Mouse (Mus musculus) B cell, adult 2 months (primary cell): ENCODE measurements around the gene Ip6k2.
A peak's percentile ranks its signal among the peaks of the same experiment; 100 is the strongest.

ENCODE experiments used
- DNase-seq, 2 experiments: peaks; one replicate each; pipeline ENCODE4 v3.0.0; 2022

The Ip6k2 gene

DNA sequence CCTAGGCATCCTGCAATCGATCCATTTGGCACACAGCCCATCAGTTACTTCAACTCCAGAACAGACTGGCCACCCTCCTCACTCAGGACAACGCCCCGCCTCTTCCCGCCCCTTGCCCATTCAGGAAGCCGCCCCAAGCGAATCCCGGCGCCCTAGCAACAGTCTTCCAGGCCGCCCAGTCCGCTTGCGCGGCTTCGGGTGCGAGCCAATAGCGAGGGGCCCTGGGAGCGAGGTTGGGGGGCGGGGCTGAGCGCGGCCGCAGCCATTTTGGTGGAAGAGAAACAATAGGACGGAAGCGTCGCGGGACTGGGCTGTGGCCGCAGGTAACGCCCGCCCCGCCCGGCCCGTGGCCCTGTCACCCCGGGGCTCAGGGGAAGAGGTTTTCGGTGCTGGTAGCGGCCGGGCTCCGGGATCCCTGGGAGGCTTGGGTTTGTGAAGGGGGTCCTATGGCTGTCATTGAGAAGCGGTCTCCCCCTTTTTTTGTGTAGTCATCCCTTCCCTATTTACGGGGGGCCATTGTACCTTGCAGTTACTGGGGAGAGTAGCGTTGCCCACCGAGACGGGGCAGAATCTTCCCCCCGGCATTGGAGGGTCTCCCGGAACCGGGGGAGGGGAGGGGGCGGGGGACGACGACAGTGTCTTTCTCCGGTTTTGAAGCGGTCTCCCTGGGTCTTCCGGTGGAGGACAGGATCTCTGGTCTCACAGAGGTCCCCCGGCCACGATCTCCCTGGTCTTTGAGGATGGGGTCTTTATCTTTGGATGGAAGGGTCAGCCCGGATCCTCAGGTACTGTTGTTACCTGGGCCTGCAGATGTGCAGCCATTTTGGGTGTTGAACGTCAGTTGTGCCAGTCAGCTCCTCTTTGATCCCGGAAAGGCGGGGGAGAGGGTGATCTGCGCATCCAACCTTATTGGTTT, at the start of gene Ip6k2:
Gene Ip6k2, plus strand, starts transcription at position 249 of the 916 bp plus-strand sequence.
- DNase-seq, result peak; percentile 94 to 95

DNA sequence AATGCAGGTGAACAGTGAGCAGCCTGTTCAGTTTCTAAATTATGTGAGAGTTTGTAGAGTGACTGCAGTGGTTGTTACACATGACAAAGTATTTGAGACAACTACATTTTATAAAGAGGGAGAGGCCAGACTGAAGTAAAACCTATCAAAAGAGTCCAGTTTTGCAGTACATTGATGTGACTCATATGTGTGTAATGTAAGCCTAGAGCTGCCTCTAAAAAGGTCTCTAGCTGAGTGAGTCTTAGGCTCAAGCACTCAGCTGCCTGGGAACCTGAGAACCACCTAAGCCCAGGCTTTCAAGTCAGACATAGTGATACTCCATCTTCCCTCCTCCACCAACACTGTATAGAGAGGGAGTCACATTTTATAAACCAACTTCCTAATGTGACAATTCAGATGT, 49.0 kb upstream of the Ip6k2 start:
- DNase-seq, result no peak

DNA sequence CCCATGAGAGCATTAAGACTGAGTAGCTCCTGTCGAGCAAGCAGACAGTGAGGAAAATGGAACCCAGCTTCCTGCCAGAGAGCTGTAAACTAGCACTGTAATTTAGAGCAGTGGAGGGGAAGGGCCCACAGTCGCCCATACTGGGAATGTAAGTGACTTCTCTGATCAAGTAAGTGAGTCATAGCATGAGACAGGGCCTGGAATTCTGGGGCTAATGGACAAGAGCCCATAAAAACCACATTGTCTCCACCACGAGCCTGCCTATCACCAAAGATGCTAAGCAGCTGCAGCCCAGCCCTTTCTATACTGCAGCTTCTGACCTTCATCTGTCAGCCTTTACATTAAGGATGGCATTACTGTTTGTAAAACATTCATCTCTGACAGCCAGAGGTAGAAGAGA, 44.4 kb upstream of the Ip6k2 start:
- DNase-seq, result no peak

DNA sequence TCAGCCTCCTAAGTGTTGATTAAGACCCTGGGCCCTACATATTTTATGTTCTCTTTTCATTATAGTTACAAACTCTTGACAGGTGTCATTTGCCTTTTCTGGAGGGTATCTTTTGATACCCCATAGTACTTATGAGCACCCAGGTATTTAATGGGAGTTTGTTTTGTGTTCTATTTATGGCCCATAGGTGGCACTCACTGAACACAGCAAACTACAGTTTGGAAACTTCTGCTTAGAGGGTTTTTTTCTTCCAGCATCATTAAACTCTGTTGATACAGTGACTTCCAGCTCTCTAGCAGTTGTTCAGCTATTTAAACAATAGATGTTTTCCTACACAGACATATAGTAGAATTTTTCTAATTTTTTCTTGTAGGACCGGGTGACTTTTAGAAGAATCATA, 43.5 kb upstream of the Ip6k2 start:
- DNase-seq, result no peak

DNA sequence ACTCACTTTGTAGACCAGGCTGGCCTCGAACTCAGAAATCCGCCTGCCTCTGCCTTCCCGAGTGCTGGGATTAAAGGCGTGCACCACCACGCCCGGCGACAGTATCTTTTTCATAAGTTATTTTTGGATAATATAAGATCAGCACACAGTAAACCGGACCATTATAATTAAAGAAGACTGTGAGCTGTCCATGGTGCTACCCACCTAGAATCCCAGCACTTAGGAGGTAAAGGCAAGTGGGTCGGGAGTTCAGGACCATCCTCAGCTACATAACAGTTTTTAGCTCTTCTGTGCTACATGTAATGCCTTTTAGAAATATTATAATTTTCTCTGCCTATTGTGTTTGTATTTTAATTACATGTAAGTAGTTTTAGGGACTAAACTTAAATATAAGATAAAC, 41.5 kb upstream of the Ip6k2 start:
- no peak for DNase-seq

DNA sequence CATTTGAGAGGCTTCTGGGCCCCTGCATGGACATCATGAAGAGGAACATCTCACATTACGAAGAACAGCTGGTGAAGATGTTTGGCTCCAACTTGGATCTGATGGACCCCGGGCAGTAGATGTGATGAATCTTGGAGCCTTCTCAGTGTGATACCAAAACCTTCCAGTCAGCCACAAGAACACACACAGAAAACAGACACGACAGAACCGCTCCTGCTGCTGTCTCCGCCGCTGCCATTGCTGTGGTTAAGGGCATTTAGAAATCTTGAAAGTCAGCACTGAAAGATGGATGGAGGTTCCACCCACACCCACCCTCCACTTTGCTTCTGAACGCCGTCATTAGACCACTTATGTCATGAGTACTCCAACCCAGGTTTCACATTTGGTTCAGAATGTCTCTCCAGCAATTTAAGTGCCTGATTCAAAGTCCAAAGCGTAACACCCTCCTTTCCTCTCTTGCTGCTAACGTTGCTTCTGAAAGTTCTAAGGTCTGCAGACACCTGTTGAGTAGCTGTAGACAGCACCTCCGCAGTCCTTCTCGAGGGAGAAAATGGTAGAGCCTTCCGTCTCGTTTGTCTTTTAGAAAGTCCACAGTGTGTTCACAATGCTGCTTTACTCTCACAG, 36.6 kb upstream of the Ip6k2 start:
- DNase-seq, result no peak

DNA sequence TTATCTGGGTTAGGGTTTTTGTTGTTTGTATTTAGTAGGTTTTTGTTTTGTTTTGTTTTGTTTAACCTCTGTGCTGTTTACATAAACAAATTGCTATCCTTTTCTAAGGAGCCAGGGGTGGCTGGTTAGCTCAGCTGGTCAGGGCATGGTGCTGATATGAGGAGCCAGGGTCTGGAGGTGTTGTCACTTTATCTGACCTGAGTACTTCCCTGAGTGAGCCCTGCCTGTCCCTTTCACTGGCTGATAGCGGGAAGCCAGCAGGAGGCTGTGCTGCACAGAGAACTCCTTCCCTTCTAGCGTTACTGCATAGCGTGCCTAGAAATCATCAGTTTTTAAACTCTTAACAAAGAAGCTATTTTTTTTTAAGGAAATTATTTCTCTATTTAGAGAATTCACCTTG, 35.9 kb upstream of the Ip6k2 start:
- no peak for DNase-seq

DNA sequence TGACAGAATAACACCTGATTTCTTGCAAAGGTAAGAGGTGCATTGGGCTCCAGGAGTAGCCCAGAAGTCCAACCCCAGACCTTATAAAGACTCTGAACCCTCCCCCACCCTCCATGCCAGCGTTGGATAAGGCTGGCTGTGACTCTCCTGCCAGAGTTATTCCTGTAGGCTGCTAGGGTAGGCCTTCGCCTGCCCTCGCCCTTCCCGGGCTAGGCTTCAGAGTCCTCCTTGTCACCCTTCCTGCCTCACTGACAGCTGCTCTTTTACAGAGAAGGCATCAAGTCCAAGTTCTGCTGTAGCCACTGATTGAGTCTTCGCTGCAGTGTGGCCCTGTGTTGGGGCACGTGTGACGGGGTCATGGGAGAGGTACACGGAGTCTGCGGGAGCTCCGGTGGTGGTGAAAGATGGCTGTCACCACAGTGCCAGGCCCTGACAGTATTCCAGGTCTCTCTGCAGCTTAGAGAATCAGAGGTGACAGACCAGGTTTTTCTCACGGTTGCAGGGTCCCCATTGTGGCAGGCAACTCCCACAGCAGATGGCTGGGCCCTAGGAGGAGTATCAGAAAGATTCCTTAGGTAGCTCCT, 34.9 kb upstream of the Ip6k2 start:
- DNase-seq, result no peak

DNA sequence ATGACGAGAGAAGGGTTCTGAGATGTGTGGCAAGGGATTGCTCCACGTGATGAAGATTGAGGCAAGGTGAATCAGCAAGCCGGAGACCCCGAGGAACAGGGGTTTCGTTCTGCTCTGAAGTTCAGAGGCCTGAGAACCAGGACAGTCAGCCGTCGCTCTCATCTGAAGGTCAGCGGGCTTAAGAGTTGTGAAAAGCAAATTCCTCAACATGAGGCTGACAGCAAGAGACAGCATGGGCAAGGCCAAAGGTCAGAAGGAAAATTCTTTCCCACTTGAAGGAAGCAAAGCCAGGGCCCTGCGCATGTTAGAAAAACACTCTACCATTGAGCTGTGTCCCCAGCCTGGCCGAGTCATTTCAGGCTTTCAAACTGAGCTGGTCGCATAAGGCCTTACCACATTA, 33.0 kb upstream of the Ip6k2 start:
- no peak for DNase-seq

DNA sequence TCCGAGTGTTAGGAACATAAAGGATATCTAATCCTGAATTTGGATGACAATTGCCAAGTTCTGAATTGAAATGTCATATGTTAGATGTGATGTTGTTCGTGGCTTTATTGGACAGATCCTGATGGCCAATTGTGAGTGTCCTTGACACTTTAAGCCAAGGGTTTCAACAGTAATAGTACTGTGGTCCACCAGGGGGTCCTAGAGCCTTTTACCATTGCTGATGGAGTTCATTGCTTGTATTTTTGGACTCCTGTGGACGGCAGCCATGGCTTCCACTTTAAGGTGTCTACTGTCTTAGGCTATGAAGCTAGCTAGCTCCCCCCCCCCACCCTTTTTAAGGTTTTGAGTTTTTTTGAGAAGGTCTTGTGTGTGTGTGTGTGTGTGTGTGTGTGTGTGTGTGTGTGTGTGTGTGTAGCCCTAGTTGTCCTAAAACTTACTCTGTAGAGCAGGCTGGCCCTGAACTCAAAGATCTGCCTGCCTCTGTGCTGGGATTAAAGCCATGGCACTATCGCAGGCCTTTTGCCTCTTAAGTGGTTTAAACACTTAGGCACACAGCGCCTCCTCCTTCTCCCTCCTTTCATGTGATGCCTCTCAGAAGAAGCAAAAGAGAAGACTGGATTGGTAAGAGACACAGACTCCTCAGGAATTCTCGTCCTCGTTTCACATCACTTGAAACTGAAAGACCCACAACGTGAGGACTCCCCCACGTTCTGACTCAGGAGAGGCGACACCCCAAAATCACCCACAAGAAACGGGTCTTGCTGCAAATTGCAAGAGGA, 31.3 kb upstream of the Ip6k2 start:
- DNase-seq, result no peak

DNA sequence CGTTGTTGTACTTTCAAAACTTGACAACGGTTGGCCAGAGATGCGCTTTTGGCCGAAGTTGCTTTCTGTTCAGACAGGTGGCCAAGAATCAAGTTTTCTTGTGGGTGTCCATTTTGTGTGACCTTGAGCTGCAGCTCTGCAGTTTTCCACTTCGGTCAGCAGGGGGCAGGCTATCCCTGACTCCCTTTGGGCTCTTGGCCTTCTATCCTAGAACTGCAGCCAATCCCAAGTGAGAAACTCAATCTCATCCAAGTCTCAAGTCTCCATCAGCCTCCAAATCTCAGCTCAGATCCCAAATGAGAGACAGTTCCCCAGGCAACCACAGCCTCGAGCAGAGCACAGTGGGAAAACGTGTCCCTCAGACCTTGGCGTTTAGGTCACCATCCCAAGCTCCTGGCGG, 30.3 kb upstream of the Ip6k2 start:
- DNase-seq, result peak; percentile 55 to 56

DNA sequence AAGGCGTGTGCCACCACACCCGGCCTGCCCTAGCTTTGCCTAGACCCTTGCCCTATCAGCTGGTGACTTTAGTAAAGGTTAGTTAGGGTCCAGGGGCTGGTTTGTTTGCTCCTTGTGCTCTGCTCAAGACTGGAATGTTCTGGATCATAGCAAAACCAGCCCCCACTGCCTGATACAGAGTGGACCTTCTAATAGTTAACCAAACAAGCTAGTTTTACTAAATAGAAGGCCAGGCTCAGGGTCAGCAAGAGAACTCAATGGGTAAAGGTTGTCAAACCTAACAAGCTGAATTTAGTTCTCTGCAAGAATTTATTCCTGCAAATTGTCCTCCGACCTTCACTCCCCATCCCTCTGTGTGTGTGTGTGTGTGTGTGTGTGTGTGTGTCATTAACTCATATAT, 29.6 kb upstream of the Ip6k2 start:
- no peak for DNase-seq

DNA sequence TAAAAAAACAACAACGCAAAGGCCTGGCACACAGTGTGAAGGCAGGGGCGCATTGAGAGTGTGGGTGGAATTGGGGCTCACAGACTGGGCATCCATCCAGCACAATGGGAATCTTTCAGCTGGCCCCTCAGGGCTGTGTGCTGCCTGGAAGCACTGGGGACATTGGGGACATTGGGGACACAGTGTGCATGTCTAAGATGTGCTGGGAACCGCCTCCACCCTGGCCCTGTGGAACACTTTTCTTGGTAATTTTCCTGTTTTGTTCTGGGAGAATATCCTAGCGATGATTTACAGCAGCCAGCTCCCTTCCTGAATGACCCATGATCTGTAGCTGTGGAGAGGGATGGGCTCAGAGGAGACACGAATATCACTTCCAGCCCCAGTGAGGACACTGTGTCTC, 29.2 kb upstream of the Ip6k2 start:
- DNase-seq, result no peak

DNA sequence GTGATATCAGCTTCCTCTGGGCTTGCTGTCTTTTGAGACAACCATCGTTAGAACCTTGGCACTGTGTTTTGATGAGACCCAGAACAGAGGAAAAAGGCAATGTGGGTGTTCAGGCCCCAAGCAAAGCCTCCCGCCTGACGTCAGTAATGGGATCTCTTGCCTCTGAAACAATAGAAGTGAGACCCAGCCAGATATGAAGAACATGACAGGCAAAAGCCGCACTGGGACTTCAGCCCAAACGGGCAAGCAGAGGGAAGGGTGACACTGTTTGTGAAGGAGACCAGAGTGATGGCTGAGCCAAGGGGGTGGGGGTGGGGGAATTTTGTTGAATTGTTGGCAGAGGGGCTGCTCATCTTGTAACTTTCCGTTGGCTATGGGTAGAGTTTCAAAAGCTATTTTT, 26.2 kb upstream of the Ip6k2 start:
- DNase-seq, result no peak

DNA sequence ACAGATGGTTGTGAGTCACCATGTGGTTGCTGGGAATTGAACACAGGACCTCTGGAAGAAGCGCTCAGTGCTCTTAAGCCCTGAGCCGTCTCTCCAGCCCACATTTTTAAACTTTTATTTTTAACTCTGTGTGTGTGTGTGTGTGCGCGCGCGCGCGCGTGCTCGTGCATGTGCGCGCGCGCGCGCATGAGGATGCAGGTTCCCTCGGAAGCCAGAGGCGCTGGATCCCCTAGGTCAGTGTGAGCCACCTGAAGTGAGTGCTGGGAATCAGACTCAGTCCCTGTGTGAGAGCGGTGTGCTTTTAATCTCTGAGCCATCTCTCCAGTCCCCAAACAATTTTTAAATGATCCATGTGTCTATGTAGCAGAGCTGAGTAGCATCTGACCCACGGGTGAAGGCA, 24.5 kb upstream of the Ip6k2 start:
- no peak for DNase-seq

DNA sequence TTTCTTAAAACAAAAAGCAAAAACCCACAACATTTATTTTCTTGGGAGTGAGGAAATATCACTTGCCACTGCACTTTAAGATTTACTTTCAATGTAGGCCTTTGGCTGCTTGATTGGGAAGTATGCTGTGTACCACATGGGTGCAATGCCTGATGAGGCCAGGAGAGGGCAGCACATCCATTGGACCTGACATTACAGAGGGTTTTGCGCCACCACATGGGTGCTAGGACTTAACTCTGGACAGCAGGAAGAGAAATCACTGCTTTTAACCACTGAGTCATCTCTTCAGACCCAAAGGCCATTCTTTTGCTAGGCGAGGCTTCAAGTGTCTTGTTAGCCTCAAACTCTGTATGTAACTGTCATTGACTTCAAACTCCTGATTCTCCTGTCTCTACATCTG, 23.8 kb upstream of the Ip6k2 start:
- DNase-seq, result peak; percentile 72 to 77

DNA sequence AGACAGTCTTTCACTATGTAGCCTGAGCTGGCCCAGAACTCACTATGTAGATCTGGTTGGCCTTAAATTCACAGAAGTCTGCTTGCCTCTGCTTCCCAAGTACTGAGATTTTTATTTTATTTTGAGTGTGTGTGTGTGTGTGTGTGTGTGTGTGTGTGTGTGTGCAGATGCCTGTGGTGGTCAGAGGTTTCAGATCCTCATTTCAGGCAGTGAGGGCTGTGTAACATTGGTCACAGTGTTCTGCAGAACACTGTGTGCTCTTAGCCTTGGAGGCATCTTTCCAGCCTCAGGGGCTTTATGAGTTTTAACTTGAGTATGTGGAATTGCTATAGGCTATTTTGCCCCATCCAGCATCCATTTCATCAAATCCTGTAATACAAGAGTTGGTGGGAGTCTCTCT, 22.0 kb upstream of the Ip6k2 start:
- peak; percentile 46 to 61 for DNase-seq

DNA sequence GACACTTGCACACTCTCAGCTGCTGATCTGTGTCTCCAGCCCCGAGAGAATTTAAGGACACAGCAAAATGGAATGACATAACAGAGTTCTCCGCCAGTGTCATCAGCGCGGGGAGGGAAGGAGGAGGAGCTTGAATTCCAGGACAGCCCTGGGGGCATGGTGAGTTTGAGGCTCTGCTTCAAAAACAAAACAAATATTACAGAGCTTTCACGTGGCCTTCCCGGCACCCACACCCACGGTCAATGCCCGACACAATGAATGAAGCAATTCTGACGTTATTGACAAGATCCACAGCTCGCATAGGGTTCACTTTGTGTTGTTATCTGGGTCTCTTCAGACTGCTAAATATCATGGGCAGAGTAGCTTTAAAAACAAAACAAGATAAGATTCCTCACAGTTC, 18.6 kb upstream of the Ip6k2 start:
- no peak for DNase-seq

DNA sequence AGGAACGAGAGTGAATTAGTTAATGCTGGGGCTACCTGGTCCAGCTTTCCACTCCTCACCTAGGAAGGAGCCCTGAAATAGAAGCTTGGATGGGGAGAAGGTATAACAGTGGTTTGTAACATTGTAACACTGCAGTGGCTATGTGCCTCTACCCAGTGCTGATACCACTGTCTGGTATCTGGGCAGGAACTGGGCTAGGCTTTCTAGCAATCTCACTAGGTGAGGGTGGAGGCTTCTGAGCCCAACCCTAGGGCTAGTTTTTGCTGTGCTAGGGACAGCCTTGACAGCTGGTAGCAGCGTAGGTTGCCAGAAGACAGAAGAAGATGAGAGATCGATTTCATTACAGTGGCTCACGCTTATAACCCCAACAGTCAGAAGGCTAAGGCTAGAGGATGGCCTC, 7.0 kb upstream of the Ip6k2 start:
- DNase-seq, result no peak

DNA sequence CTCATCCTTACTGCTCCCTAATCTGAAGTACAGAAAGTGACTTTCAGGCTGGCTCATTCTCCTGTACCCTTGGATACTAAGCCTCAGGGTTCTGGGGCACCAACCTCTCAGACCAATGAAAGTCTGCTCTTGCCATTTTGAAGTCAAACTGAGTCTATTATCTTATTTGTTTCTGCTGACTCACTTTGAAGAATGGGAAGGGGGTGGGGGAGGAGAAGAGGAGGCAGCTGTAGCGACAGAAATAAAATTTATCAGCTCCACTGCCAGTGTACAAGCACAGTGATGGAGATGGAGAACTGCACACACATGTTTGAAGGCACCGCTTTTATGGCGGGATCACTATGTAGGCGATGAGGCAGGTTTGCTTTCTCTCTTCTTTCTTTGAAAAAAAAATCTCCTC, 6.3 kb upstream of the Ip6k2 start:
- DNase-seq, result no peak

DNA sequence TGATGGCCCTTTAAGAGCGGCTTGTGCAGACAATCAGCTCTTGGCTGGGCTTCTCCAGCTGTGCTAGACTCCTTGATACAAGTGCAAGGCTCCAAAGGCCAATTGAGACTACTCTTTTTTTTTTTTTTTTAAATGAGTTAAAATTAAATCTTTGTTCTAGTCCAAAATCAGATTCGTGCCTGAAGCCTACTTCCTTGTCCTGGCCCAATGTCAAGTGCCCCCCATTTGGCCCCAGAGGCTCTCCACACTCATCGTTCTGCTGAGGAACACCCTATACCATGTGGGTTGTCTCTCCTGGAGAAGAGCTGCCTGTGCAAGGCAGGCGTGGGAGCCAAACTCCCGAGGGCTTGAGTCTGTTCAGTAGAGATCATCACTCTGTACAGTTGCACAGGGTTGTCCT, 2.6 kb upstream of the Ip6k2 start:
- no peak for DNase-seq

DNA sequence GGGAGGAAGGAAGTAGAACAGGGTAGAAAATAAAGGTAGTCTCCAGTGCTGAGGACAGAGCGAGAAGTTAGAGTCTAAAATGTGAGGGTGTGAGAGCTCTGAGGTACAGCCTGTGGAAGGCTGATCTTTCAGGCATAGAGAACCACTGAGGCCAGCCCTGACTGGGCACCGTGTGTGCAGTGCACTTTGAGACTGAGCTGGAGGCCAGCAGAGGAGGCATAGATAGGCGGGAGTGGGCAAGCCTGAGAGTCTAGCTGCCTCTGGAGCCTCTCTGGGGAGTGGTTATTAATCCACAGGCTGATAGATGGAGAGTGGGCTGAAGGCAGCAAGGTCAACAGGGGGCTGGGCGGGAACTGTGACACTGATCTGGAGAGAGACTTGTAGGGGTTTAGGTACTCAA, 1.7 kb upstream of the Ip6k2 start:
- no peak for DNase-seq

DNA sequence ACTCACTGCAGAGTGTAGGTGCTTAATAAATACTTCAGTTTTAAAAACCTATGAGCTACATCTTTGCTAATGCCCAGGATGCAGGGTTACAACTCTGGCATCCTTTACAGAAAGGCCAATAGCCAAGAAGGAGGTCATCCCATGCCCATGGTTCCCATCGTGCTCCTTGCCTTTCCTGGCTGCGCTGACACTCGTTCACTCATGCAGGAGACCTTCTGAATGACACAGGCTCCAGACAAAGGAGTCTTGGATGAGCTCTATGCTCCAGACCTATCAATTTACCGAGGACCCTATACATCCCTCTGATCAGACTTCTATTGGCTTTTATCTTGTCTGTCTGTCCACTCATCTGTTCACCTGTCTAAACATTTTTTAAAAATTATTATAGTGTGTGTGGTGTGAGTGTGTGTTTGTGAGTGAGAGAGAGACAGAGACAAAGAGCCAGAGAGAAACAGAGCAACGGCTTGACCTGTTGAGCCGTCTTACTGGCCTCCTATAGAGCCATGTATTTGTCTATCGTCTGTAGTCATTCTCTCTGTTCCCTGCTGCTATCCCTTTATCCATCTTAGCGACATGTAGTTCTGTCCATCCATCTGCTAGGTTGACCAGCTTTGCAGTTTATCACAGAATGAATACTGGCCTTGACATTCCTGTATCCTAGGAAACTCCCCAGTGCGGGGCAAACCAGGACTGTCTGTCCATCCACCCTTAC, 604 bp upstream of the Ip6k2 start:
- DNase-seq, result no peak
